In the genomic region with DNA sequence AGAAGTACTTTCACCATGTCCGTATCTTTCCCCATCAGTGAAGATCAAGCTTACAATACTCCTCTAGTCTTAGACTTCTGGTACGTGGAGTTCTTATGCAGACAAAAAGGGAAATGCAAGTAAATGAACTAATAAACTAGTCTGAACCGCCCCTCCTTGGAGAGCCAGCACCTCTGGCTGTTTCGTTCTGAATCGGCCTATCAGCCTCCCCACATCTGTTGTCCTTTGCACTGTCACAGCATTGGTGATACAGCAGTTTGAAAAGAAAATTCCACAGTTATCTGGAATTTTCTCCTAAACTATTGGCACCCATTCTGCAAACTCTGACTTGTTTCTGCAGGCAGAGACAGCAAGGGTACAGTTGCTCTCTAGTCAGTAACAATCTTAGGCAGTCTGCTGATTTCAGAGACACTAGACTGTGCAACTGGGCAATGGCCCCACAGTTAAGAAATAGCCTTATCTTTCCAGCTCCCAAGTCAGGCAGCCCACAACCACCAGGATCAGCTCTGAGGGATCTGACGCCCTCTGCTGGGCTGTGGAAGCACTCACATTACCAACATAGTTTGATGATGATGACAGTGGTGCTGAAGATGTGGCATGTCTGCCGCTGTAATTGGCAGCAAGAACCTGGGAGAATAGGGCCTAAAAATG, we compare ENCODE assay signal across 8 mouse cellular contexts.
DNase-seq lines count a peak whose midpoint lies in the region; ATAC-seq and TF ChIP-seq lines count a peak whose summit lies in the region.

No protein-coding gene starts in this region.

- ATAC-seq in hindbrain, postnatal 0 days = no peak
- ATAC-seq in hindbrain, embryonic 16.5 days = no peak
- ATAC-seq in embryonic facial prominence, embryonic 14.5 days (ENCODE audit: low read depth) = no peak

- H3K4me1 ChIP-seq in hindbrain, postnatal 0 days (ENCODE audit: insufficient read depth, low read length) = no peaks in the 10 kb centered on the region
- H3K4me1 ChIP-seq in hindbrain, embryonic 16.5 days (ENCODE audit: control insufficient read depth, insufficient read depth, low read depth, low read length) = 0 out of 2 replicates have a peak, but pooled peaks cover 2% of the 10 kb centered on the region
- H3K4me1 ChIP-seq in embryonic facial prominence, embryonic 14.5 days (ENCODE audit: control insufficient read depth, insufficient read depth, low read length) = peaks cover 4% of the 10 kb centered on the region; the same call in 1 of the 2 replicates

- no peak overlapping the region for H3K27ac ChIP-seq in hindbrain, postnatal 0 days
- H3K27ac ChIP-seq in hindbrain, embryonic 16.5 days (ENCODE audit: low read depth, low read length) = no peak overlapping the region
- no peak overlapping the region for H3K27ac ChIP-seq in embryonic facial prominence, embryonic 14.5 days (replicated peaks; ENCODE audit: low read depth, low read length)

- H3K27me3 ChIP-seq in hindbrain, postnatal 0 days (ENCODE audit: insufficient read depth, low read length) = no peaks in the 10 kb centered on the region
- H3K27me3 ChIP-seq in hindbrain, embryonic 16.5 days (replicated peaks; ENCODE audit: control insufficient read depth, insufficient read depth, low read length) = no peaks in the 10 kb centered on the region
- H3K27me3 ChIP-seq in embryonic facial prominence, embryonic 14.5 days (replicated peaks; ENCODE audit: control insufficient read depth, insufficient read depth, low read length) = no peaks in the 10 kb centered on the region

- no peaks in the 10 kb centered on the region for H3K36me3 ChIP-seq in hindbrain, postnatal 0 days (ENCODE audit: insufficient read depth, low read length)
- H3K36me3 ChIP-seq in hindbrain, embryonic 16.5 days (ENCODE audit: control insufficient read depth, insufficient read depth, low read length) = no peaks in the 10 kb centered on the region
- no peaks in the 10 kb centered on the region for H3K36me3 ChIP-seq in embryonic facial prominence, embryonic 14.5 days (ENCODE audit: control insufficient read depth, insufficient read depth, low read length)

- H3K4me3 ChIP-seq in hindbrain, postnatal 0 days (ENCODE audit: low read length) = no peak overlapping the region
- no peak overlapping the region for H3K4me3 ChIP-seq in hindbrain, embryonic 16.5 days (ENCODE audit: low read length)
- H3K4me3 ChIP-seq in embryonic facial prominence, embryonic 14.5 days (ENCODE audit: low read depth, low read length) = no peak overlapping the region

- DNase-seq in hindbrain, postnatal 0 days (ENCODE audit: low spot score) = peak; percentile 72
- DNase-seq in CD4-positive helper T cell, adult 2 months (ENCODE audit: low read depth, low spot score) = peak; percentile 29
- peak; percentile 62 for DNase-seq in adrenal gland, postnatal 10 days
- DNase-seq in embryonic facial prominence, embryonic 14.5 days (ENCODE audit: low spot score) = peak; percentile 47
- DNase-seq in kidney, postnatal 10 days = peak; percentile 74
- DNase-seq in lung, postnatal 36 days = peak; percentile 70
- peak; percentile 76 for DNase-seq in thymus, postnatal 4 days

- no peak overlapping the region for H3K9ac ChIP-seq in hindbrain, postnatal 0 days (replicated peaks; ENCODE audit: low read length)
- no peak overlapping the region for H3K9ac ChIP-seq in hindbrain, embryonic 16.5 days (ENCODE audit: low read depth, low read length)
- no peak overlapping the region for H3K9ac ChIP-seq in embryonic facial prominence, embryonic 14.5 days (ENCODE audit: low read depth, low read length)

- 74% methylated on average over 7 of the region's 7 CpGs for WGBS in hindbrain, postnatal 0 days
- WGBS in hindbrain, embryonic 16.5 days = 77% methylated on average over 7 of the region's 7 CpGs
- WGBS in embryonic facial prominence, embryonic 14.5 days = 71% methylated on average over 7 of the region's 7 CpGs

- peak; percentile 83 for TF ChIP-seq CTCF in hindbrain, postnatal 0 days (IDR thresholded peaks at IDR 0.05; ENCODE audit: low read depth)

- H3K9me3 ChIP-seq in hindbrain, postnatal 0 days (ENCODE audit: low read length) = no peaks in the 10 kb centered on the region
- no peaks in the 10 kb centered on the region for H3K9me3 ChIP-seq in hindbrain, embryonic 16.5 days (ENCODE audit: control insufficient read depth, low read length)
- no peaks in the 10 kb centered on the region for H3K9me3 ChIP-seq in embryonic facial prominence, embryonic 14.5 days (ENCODE audit: control insufficient read depth, low read length)

- no peak overlapping the region for H3K4me2 ChIP-seq in hindbrain, postnatal 0 days (ENCODE audit: low read depth, low read length)
- H3K4me2 ChIP-seq in hindbrain, embryonic 16.5 days (ENCODE audit: low read length) = no peak overlapping the region
- no peak overlapping the region for H3K4me2 ChIP-seq in embryonic facial prominence, embryonic 14.5 days (ENCODE audit: low read depth, low read length)
